Mouse (Mus musculus): ENCODE results near the gene Nrl.

GRCm38 (mm10) chr14:55524785-55525184 is at the start of gene Nrl:
- no peak for TF ChIP-seq CTCF (IDR thresholded peaks at IDR 0.05; ENCODE audit: insufficient read depth, low read length)
- TF ChIP-seq POLR2A (IDR thresholded peaks at IDR 0.05; ENCODE audit: borderline replicate concordance, extremely low read depth, low read depth, low read length): no peak
